Mouse (Mus musculus): Measurements from ENCODE around the gene Slc25a20.

DNA sequence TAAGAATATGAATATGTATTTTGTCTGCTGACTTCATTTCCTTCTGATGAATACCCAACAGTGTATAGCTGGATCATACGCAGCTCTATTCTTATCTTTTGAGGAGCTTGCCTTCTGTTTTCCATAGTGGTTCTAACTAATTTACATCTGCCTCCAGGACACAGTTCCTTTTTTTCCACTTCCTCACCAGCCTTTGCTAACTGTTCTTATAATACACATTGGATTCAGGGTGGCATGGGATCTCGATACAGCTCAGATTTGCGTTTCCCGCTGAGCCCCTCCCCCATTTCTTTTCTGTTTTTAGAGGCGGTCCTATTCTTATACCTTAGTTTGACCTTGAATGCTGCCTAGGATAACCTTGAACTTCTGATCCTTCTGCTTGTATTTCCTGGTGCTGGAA is 64.2 kb downstream of the Slc25a20 start:
- TF ChIP-seq CTCF (IDR thresholded peaks at IDR 0.05; ENCODE audit: low read depth, low read length): no peak
- no peak for TF ChIP-seq POLR2A (IDR thresholded peaks at IDR 0.05; ENCODE audit: extremely low read depth, insufficient read depth, low read length)
